Mouse (Mus musculus) forebrain, embryonic 11.5 days (tissue): ENCODE measurements around the gene Papss1. TPM values are rescaled to one million over a fixed set of nuclear protein-coding genes. Genes with fewer than 3 reads are reported as not detected.
A peak's percentile ranks its signal among the peaks of the same experiment; 100 is the strongest.
"Not testable (repeated sequence)": the region's sequence is repeated elsewhere in the genome, so short reads cannot be mapped to it uniquely, and the experiment has no call there.

Experiments
- ATAC-seq: fragments of 200-750 bp; cut with Nextera tagmentation; replicated peaks from 2 replicates; pipeline ENCODE4 v1.8.0; 2017; ENCODE audit warnings: moderate TSS enrichment; ENCODE audit not compliant: low FRiP score
- DNase-seq: peaks from one replicate; pipeline ENCODE4 v3.0.0-alpha.2; 2017; ENCODE audit warnings: low spot score
- H3K27ac ChIP-seq: fragments of 300-500 bp; sonication (generic); 2 replicates; pipeline ENCODE4 v1.5.1; 2014; ENCODE audit warnings: low read depth, low read length
- H3K27me3 ChIP-seq: fragments of 300-500 bp; sonication (generic); 2 replicates; pipeline ENCODE4 v1.6.1; 2014; ENCODE audit warnings: mild to moderate bottlenecking, low read length, mixed read lengths; ENCODE audit not compliant: control insufficient read depth, insufficient read depth
- H3K36me3 ChIP-seq: fragments of 300-500 bp; sonication (generic); 2 replicates; pipeline ENCODE4 v1.6.1; 2014; ENCODE audit warnings: mild to moderate bottlenecking, low read length, moderate library complexity, mixed read lengths; ENCODE audit not compliant: control insufficient read depth, insufficient read depth
- H3K4me1 ChIP-seq: fragments of 300-500 bp; sonication (generic); replicated peaks from 2 replicates; pipeline ENCODE4 v1.6.1; 2014; ENCODE audit warnings: low read length, mixed read lengths; ENCODE audit not compliant: control insufficient read depth, insufficient read depth
- H3K4me2 ChIP-seq: fragments of 300-500 bp; sonication (generic); 2 replicates; pipeline ENCODE4 v1.6.1; 2014; ENCODE audit warnings: low read depth, mild to moderate bottlenecking, low read length, moderate library complexity, mixed read lengths; ENCODE audit not compliant: severe bottlenecking
- H3K4me3 ChIP-seq: fragments of 300-500 bp; sonication (generic); 2 replicates; pipeline ENCODE4 v1.5.1; 2014; ENCODE audit warnings: low read depth, low read length
- H3K9ac ChIP-seq: fragments of 300-500 bp; sonication (generic); 2 replicates; pipeline ENCODE4 v1.6.1; 2014; ENCODE audit warnings: low read length
- H3K9me3 ChIP-seq: fragments of 300-500 bp; sonication (generic); 2 replicates; pipeline ENCODE4 v1.6.1; 2016; ENCODE audit warnings: low read length, mixed read lengths; ENCODE audit not compliant: control insufficient read depth
- WGBS: fragments of 180-500 bp; shearing (Covaris S2); extraction: QIAGEN DNeasy Blood & Tissue Kit; methylation state at CpG from one replicate; pipeline ENCODE4 v1.1.7; 2014; 5-methylcytosine and 5-hydroxymethylcytosine counted together
- polyA plus RNA-seq: library from polyadenylated mRNA; unstranded; fragments of >200 nt; fragmentation: Nextera tagmentation; extraction: Ambion mirVana; gene quantifications from 2 replicates; pipeline ENCODE4 v1.2.1, GENCODE M21; 2014

Papss1 gene
- polyA plus RNA-seq, 1 experiment from 2014 or later: 76.2 TPM

DNA sequence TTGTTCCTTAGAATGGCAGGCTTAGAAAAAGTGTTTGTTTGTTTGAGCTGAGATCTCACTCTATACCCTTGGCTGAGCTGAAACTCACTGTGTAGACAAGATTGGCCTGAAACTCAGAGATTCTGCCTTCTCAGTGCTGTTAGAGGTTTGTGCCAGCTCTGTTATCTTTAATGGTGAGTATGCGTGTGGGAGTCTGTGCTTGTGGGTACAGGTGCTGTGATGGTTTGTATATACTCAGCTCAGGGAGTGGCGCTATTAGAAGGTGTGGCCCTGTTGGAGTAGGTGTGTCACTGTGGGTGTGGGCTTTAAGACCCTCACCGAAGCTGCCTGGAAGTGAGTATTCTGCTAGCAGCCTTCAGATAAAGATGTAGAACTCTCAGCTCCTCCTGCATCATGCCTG is 39.3 kb upstream of the Papss1 start:
- Histone ChIP-seq H3K9ac (no peak overlapping the region), H3K36me3 (no peaks in the 10 kb centered on the region), H3K4me1 (no peaks in the 10 kb centered on the region), H3K27me3 (no peaks in the 10 kb centered on the region), H3K27ac (no peak overlapping the region), H3K4me2 (no peak overlapping the region), H3K9me3 (no peaks in the 10 kb centered on the region), H3K4me3 (no peak overlapping the region)
- no peak for DNase-seq
- no peak for ATAC-seq
- 86% methylated on average over 3 of the region's 3 CpGs for WGBS

DNA sequence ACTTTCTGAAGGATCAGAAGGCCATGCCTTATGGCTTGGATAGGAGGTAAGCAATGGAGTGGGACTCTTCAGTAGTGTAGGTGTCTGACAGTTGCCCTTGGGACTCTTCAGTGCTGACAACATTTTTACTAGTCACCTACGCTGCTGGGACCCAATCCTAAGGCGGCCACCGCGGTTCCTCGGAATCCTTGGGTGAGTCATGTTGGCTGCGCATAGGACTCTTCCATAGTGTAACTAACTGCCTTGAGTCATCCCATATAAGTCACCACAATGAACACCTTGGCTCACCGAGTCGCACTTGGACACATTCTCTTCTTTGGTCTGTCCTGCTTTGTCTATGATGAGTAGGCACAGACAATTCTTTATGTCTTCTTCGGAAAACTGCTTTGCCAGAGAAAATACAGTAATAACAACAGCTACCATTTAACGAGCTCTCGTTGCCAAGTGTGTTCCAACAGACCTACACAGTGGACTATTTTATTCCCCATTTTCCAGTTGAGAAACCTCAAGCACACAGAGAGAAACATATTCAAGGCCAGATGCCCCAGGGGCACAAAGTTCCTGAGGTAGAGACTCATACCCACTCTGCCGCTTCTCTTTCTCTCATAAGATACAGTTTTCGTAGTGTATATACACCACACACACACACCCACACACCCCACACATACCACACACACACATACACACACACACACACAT is 23.2 kb upstream of the Papss1 start:
- no peak for DNase-seq
- H3K4me1 ChIP-seq: no peaks in the 10 kb centered on the region
- no peaks in the 10 kb centered on the region for H3K27me3 ChIP-seq
- H3K36me3 ChIP-seq: no peaks in the 10 kb centered on the region
- H3K4me2 ChIP-seq: no peak overlapping the region
- no peaks in the 10 kb centered on the region for H3K9me3 ChIP-seq
- no peak overlapping the region for H3K9ac ChIP-seq
- H3K4me3 ChIP-seq: no peak overlapping the region
- 90% methylated on average over 13 of the region's 13 CpGs for WGBS
- no peak for ATAC-seq
- no peak overlapping the region for H3K27ac ChIP-seq

DNA sequence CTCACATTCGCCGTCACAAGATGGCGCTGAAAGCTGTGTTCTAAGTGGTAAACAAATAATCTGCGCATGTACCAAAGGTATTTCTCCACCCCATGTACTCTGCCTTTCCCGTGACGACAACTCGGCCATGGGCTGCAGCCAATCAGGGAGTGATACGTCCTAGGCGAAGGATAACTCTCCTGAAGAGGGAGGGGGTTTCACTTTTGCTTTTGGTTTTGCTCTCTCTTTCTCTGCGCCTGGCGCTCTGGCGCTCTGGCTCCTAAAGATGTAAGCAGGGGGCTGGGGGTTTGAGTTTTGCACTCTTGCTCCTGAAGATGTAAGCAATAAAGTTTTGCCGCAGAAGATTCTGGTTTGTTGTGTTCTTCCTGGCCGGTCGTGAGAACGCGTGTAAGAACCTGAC is 17.0 kb upstream of the Papss1 start:
- H3K9ac ChIP-seq, H3K36me3 ChIP-seq, H3K4me3 ChIP-seq, H3K4me2 ChIP-seq, H3K9me3 ChIP-seq, ATAC-seq, DNase-seq, H3K4me1 ChIP-seq, H3K27ac ChIP-seq, H3K27me3 ChIP-seq: not testable (repeated sequence)
- WGBS: 98% methylated on average over 17 of the region's 17 CpGs

DNA sequence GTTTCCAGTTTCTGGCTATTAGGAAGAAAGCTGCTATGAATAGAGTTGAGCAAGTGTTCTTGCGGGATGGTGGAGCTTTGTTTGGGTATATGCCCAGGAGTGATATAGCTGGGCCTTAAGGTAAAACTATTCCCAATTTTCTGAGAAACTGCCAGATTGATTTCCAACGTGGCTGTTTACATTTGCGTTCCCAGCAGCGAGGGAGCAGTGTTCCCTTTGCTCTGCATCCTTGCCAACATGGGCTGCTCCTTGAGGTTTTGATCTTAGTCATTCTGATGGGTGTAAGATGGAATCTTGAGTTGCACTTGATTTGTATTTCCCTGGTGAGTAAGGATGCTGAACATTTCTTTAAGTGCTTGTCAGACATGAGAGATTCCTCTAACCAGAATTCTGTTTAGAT is 14.5 kb upstream of the Papss1 start:
- ATAC-seq (no peak), DNase-seq (no peak)
- Histone ChIP-seq H3K4me3 (no peak overlapping the region), H3K27me3 (no peaks in the 10 kb centered on the region), H3K36me3 (no peaks in the 10 kb centered on the region), H3K27ac (no peak overlapping the region), H3K4me2 (no peak overlapping the region), H3K9ac (no peak overlapping the region), H3K4me1 (no peaks in the 10 kb centered on the region), H3K9me3 (no peaks in the 10 kb centered on the region)
- 81% methylated on average over 4 of the region's 4 CpGs for WGBS

DNA sequence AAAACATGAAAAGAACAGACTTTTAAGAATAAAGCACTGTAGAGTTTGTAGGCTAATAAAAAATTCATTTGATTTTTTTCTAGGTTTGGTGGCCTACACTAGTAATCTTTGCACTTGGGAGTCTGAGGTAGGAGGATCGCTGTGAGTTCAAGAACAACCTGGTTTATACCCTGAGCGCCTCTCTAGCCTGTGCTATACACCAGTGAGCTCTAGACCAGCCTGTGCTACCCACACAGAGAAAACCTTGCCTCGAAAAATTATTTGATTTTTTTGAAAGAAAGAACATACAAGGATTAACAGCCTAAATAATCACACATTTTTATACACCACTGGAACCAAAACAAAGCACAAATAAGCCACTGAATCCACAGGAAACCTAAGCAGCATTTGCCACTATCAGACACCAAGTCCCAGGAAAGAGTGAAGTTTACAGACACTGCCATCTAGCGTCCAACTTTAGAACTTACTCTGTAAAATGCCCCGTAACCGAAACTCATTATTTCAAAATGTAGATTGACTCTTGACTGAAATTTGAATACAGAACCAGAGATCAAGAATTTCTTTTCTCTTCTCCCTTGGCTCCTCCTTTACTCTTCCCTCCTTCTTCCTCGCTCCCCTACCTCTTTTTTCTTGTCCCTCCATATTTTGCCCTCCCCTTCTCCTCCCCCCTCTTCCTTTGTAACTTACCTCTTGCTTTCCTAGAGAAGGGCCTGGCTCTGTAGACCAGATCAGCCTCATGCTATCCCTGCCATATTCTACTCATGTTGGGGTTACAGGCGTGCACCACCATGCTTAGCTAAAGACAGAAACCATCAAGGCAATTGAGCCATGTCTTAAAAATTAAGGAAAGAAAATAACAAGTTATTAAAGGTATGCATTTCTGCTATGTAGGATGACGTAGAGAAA is 12.0 kb upstream of the Papss1 start:
- no peak overlapping the region for H3K9ac ChIP-seq
- no peaks in the 10 kb centered on the region for H3K27me3 ChIP-seq
- DNase-seq: no peak
- no peaks in the 10 kb centered on the region for H3K36me3 ChIP-seq
- ATAC-seq: peak; percentile 53
- no peaks in the 10 kb centered on the region for H3K4me1 ChIP-seq
- no peaks in the 10 kb centered on the region for H3K9me3 ChIP-seq
- no peak overlapping the region for H3K4me2 ChIP-seq
- no peak overlapping the region for H3K27ac ChIP-seq
- no peak overlapping the region for H3K4me3 ChIP-seq
- 41% methylated on average over 9 of the region's 9 CpGs for WGBS

DNA sequence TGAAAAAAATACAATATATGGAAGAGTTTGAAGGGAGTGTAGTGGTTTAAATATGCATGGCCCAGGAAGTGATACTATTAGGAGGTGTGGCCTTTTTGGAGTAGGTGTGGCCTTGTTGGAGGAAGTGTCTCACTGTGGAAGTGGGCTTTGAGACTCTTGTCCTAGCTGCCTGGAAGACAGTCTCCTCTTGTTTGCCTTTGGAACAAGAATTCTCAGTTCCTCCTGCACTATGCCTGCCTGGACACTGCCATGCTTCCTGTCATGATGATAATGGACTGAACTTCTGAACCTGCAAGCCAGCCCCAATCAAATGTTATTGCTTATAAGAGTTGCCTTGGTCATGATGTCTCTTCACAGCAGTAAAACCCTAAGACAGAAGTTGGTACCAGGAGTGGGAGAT is 8.8 kb upstream of the Papss1 start:
- no peaks in the 10 kb centered on the region for H3K9me3 ChIP-seq
- ATAC-seq: no peak
- H3K4me3 ChIP-seq: no peak overlapping the region
- no peak overlapping the region for H3K27ac ChIP-seq
- no peaks in the 10 kb centered on the region for H3K4me1 ChIP-seq
- H3K9ac ChIP-seq: no peak overlapping the region
- no peaks in the 10 kb centered on the region for H3K27me3 ChIP-seq
- H3K36me3 ChIP-seq: no peaks in the 10 kb centered on the region
- no peak for DNase-seq
- H3K4me2 ChIP-seq: no peak overlapping the region

DNA sequence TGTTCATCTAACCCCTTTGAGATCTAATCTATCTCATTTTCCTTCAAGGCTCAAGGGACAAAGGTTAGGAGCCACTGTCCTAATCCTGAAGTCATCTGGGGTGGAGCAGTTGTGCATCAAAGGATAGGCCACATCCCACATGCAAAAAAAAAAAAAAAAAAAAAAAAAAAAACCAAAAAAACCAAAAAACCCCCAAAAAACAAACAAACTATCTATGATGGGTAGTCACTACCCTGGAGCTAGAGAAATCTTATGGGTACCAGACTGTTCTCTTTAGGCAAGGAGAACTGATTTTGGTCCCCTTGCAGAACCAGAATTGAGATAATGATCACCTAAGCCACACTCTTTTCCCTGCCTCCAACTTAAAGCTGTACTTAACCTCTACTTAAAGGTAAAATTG is 3.0 kb upstream of the Papss1 start:
- Histone ChIP-seq H3K9ac (no peak overlapping the region), H3K9me3 (no peaks in the 10 kb centered on the region), H3K27ac (no peak overlapping the region), H3K4me2 (no peak overlapping the region), H3K27me3 (no peaks in the 10 kb centered on the region), H3K4me1 (peaks cover 3% of the 10 kb centered on the region; the same call in 1 of the 2 replicates), H3K4me3 (no peak overlapping the region), H3K36me3 (no peaks in the 10 kb centered on the region)
- no peak for ATAC-seq
- DNase-seq: no peak

DNA sequence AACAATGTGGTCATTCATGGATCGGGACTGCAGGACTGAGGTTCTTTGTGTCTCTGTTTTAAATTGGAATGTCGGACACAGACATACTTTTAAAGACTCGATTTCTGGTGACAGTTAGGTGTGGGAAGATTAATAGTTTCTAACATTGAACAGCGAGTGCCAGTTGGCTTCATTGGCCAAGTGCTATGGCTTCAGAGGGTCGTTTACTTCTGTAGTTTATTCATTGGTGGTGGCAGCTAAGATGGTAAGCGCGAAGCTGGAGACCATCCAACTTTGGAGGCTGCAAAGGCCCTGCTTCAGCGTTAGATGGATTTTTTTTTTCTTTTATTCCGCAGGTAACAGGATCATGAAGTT is 666 bp downstream of the Papss1 start:
- peaks cover 3% of the 10 kb centered on the region; the same call in 1 of the 2 replicates for H3K4me1 ChIP-seq
- H3K36me3 ChIP-seq: no peaks in the 10 kb centered on the region
- WGBS: 6% methylated on average over 9 of the region's 9 CpGs
- no peak for ATAC-seq
- no peaks in the 10 kb centered on the region for H3K9me3 ChIP-seq
- no peaks in the 10 kb centered on the region for H3K27me3 ChIP-seq
- peak overlapping the region; percentile 80 for H3K27ac ChIP-seq
- H3K9ac ChIP-seq: peak overlapping the region; percentile 81
- H3K4me2 ChIP-seq: peak overlapping the region; percentile 71
- no peak for DNase-seq
- H3K4me3 ChIP-seq: peak overlapping the region; percentile 80
